Mouse (Mus musculus) bone marrow, adult 2 months (tissue): ENCODE data around the gene Gm42957.

ENCODE experiments used
- CTCF ChIP-seq: fragments of 200-500 bp; IDR thresholded peaks from 2 replicates; pipeline ENCODE4 v1.5.1; 2011; ENCODE audit warnings: low read length, control low read depth; ENCODE audit not compliant: control insufficient read depth, insufficient read depth
- POLR2A ChIP-seq: fragments of 200-500 bp; IDR thresholded peaks from 2 replicates; pipeline ENCODE4 v1.6.1; 2011; ENCODE audit warnings: low read depth, mild to moderate bottlenecking, control low read depth, low read length, borderline replicate concordance; ENCODE audit not compliant: control insufficient read depth

DNA sequence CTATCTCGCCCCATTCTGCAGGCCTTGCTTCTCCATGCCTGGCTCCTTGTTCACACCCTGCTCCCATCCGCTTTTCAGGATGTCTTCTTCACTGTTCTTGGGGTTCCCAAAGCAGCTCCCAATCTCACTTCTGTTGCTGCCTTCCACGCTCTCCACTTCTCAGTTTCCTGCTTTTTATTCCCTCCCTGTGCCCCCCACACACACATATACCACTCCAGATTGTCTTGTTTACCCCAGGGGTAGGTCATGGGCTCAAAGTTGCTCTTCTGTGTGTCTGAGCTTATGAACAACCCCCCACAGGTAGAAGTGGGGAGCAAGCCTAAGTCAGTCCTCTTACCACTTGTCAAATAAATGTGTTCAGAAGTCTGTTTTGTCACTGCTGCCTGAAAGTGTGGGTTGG is 35.9 kb upstream of the Gm42957 start:
- TF ChIP-seq POLR2A (no peak), CTCF (no peak)
